Mouse (Mus musculus) embryo, embryonic 11.5 days (tissue): ENCODE results near the gene B4galt3.
"Not testable (repeated sequence)": the region's sequence is repeated elsewhere in the genome, so short reads cannot be mapped to it uniquely, and the experiment has no call there.

ENCODE experiments used
- DNase-seq: peaks from one replicate; pipeline ENCODE4 v3.0.0-alpha.2; 2012; ENCODE audit warnings: low read depth, low spot score

Gene B4galt3

GRCm38 (mm10) chr1:171284491-171284890 is 14.4 kb downstream of the B4galt3 start:
- DNase-seq: no peak

GRCm38 (mm10) chr1:171285096-171285892 is 15.2 kb downstream of the B4galt3 start:
- no peak for DNase-seq

GRCm38 (mm10) chr1:171286517-171286916 is 16.4 kb downstream of the B4galt3 start:
- DNase-seq: no peak

- peak; percentile 90 for DNase-seq
Observed at GRCm38 (mm10) chr1:171287136-171288081, 17.3 kb downstream of the B4galt3 start, which contains the start of gene Usp21. Usp21 (minus strand) TSS chr1:171287991.

GRCm38 (mm10) chr1:171288328-171288727 is 18.2 kb downstream of the B4galt3 start:
- no peak for DNase-seq

- no peak for DNase-seq
Observed at GRCm38 (mm10) chr1:171293351-171293750, 23.2 kb downstream of the B4galt3 start.

GRCm38 (mm10) chr1:171293906-171294297 is 23.8 kb downstream of the B4galt3 start:
- no peak for DNase-seq

- peak; percentile 73 for DNase-seq
Observed at GRCm38 (mm10) chr1:171294298-171295062, 24.4 kb downstream of the B4galt3 start, which contains the start of gene Ufc1. Ufc1 (minus strand) TSS chr1:171295024.

GRCm38 (mm10) chr1:171295063-171295402 is 24.9 kb downstream of the B4galt3 start:
- DNase-seq: no peak

GRCm38 (mm10) chr1:171298226-171298625 is 28.1 kb downstream of the B4galt3 start:
- no peak for DNase-seq

GRCm38 (mm10) chr1:171306157-171306556 is 36.0 kb downstream of the B4galt3 start:
- not testable (repeated sequence) for DNase-seq

GRCm38 (mm10) chr1:171309321-171309720 is 39.2 kb downstream of the B4galt3 start:
- DNase-seq: no peak

GRCm38 (mm10) chr1:171319748-171320147 is 49.6 kb downstream of the B4galt3 start:
- no peak for DNase-seq

GRCm38 (mm10) chr1:171320151-171320550 is 50.0 kb downstream of the B4galt3 start:
- no peak for DNase-seq

- no peak for DNase-seq
Observed at GRCm38 (mm10) chr1:171321415-171321814, 51.3 kb downstream of the B4galt3 start.

GRCm38 (mm10) chr1:171322012-171322411 is 51.9 kb downstream of the B4galt3 start:
- DNase-seq: no peak

- no peak for DNase-seq
Observed at GRCm38 (mm10) chr1:171325571-171325970, 55.4 kb downstream of the B4galt3 start.
